Mouse (Mus musculus) T-helper 2 cell (primary cell): Measurements from ENCODE around the gene Dnttip1.

ENCODE experiments used
- in situ Hi-C: fragments of 300-600 bp; cut with MboI, MseI; formaldehyde crosslinking; loops from one replicate; pipeline ENCODE4 v1.15.1; 2025; ENCODE audit warnings: high pct_unique_total_duplicates

The Dnttip1 gene

GRCm38 (mm10) chr2:164803921-164804313, 58.1 kb downstream of the Dnttip1 start:
- in situ Hi-C loops: no loop called here

GRCm38 (mm10) chr2:164804533-164805331, 58.9 kb downstream of the Dnttip1 start, which contains the start of the genes Acot8 and Zswim3:
Gene Acot8 (minus strand): TSS chr2:164804882.
Gene Zswim3 (plus strand): TSS chr2:164805098.
- in situ Hi-C loops: no loop called here

DNA sequence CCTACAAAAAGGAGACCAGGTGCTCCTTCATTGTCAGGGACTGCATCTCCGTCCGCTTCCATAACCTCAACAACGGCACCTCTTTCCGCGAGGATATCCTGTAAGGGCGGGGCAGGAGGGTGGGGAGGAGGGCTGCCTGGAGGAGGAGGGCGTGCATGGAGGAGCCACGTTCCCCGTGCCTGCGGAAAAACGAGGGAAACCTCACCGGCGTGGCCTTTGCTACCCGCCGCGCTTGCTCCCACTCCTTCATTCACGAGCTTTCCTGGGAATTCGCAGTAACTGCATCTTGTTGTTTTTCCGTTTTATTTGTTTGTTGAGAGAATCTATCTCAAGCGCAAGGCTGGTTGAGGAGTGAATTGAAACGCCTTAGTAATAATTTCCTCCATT, 59.5 kb downstream of the Dnttip1 start:
- in situ Hi-C loops: no loop called here

DNA sequence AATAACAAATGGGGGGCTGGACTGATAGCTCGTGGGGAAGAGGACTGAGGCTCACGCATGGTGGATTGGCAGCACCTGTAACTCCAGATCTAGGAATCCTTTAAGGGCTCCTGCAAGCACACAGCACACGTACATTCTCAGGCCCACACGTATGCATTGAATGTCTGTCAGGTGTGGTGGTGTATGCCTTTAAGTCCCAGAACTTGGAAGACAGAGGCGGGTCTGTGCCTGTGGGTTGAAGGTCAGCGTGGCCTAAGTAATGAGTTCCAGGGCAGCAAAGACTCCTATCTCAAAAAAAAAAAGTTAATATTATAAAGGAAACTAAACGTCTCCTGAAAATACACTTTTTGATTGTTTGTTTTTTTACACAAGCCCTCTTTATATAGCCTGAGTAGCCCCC, 60.8 kb downstream of the Dnttip1 start:
- in situ Hi-C loops: no loop called here

DNA sequence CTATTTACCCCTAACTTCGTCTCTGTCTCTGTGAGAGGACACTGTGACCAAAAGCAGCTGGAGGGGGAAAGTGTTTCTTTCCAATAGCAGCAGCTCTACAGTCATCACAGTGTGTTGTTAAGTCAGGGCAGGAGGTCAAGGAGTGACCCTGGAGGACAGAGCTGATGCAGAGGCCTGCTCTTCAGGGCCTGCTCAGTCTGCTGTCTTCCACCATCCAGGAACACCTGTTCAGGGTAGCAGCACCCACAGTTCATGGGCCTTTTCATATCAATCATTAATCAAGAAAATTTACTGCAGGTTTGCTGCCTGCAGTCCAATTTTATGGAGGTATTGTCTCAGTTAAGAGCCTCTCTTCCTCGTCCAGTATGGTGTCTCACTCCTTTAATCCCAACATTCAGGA, 67.8 kb downstream of the Dnttip1 start:
- in situ Hi-C loops: no loop called here

DNA sequence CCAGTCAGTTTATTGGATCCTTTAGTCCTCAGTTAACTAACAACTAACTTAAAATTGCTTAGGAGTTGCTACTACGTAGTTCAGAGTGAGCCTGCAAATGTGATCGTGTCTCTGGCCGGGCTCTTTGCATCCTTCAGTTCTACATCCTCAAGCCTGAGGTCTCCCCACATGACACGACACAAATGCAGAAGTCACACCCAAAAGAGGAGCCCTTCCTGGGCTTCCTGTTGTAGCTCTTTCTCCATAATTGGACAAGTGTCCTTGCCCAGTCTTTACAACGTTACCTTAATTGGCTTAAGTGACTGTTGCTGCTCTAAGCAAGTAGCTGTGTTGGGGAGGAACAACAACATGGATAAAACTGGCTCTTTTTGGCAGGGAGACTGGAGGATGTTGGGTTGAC, 69.6 kb downstream of the Dnttip1 start:
- in situ Hi-C loops: no loop called here

DNA sequence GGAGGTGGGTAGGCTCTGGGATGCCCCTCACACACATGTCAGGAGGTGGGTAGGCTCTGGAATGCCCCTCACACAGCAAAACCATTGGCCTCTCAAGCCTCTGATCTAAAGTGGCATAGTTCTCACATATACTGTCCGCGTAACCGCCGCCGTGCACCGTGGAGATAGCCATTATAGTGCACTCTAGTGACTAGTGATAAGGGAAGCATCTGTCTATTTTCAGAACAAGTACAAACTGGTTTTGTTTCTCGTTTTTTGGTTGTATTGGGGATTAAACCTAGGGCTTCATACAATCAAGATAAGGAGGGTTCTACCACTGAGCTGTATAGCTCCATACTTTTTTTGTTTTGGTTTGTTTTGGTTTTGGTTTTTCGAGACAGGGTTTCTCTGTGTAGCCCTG, 70.0 kb downstream of the Dnttip1 start:
- in situ Hi-C loops: no loop called here

DNA sequence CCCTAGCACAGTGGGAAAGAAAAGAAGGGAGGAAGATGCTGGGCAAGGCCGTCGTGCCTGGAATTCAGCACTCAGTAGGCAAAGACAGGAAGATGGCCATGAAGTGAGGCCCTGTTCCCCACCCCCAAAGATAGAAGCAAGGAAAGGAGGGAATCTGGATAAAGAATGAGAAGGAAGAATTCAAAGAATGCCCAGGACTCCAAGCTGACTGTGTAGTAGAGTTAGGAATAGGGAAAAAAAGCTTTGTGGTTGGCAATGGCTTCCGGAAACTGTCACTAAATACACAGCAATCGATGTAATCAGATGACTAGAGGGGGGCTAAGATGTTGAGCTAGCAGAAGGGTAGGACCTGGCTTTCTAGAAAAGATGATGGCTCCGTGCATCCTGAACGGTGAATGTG, 71.4 kb downstream of the Dnttip1 start:
- in situ Hi-C loops: no loop called here

DNA sequence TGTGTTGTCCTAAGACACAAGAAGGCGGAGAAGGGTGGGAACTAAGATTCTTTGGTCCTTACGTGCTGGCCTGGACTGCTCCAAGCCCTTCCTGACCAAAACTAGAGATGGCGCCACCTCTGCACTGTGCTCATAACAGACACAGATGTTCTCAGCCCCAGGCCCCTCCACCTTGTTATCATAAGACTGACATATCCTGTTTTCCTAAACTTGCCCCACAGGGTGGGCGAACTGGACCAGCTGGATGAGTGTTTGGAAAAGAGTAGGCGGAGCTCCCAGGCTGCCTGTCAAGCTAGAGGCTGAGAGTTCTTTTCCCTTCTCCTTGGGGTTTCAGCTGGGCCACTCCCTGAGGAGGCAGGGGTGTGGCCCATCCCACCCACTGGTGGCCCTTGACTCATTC, 71.9 kb downstream of the Dnttip1 start:
- in situ Hi-C loops: no loop called here
